Mouse (Mus musculus) brain, embryonic 18.5 days (tissue): ENCODE data around the gene 9230102O04Rik.

Experiments used
- DNase-seq: peaks from one replicate; pipeline ENCODE4 v3.0.0-alpha.2; 2012; ENCODE audit warnings: low read depth, low spot score

9230102O04Rik gene

GRCm38 (mm10) chr2:9888913-9889650 is at the start of gene 9230102O04Rik:
TSS of gene 9230102O04Rik (minus strand) at chr2:9889540.
- DNase-seq: no peak

GRCm38 (mm10) chr2:9935965-9936364 is 46.6 kb upstream of the 9230102O04Rik start:
- no peak for DNase-seq

GRCm38 (mm10) chr2:9926905-9927283 is 37.6 kb upstream of the 9230102O04Rik start:
- DNase-seq: no peak

GRCm38 (mm10) chr2:9926194-9926904 is 37.0 kb upstream of the 9230102O04Rik start:
- no peak for DNase-seq

GRCm38 (mm10) chr2:9918691-9919471 is 29.5 kb upstream of the 9230102O04Rik start:
- DNase-seq: no peak

- DNase-seq: no peak
Measured at GRCm38 (mm10) chr2:9917602-9918001, 28.3 kb upstream of the 9230102O04Rik start.

- no peak for DNase-seq
Measured at GRCm38 (mm10) chr2:9905995-9906394, 16.7 kb upstream of the 9230102O04Rik start.

- no peak for DNase-seq
Measured at GRCm38 (mm10) chr2:9903854-9904560, 14.7 kb upstream of the 9230102O04Rik start.

- DNase-seq: no peak
Measured at GRCm38 (mm10) chr2:9897846-9898245, 8.5 kb upstream of the 9230102O04Rik start.

- no peak for DNase-seq
Measured at GRCm38 (mm10) chr2:9896097-9896770, 6.9 kb upstream of the 9230102O04Rik start.

GRCm38 (mm10) chr2:9894836-9895593 is 5.7 kb upstream of the 9230102O04Rik start:
- no peak for DNase-seq

GRCm38 (mm10) chr2:9893272-9893953 is 4.1 kb upstream of the 9230102O04Rik start:
- no peak for DNase-seq

GRCm38 (mm10) chr2:9892541-9892940 is 3.2 kb upstream of the 9230102O04Rik start:
- DNase-seq: no peak

- DNase-seq: no peak
Measured at GRCm38 (mm10) chr2:9890906-9891305, 1.6 kb upstream of the 9230102O04Rik start.

- DNase-seq: no peak
Measured at GRCm38 (mm10) chr2:9890251-9890650, 911 bp upstream of the 9230102O04Rik start.

- DNase-seq: no peak
Measured at GRCm38 (mm10) chr2:9889651-9890183, 377 bp upstream of the 9230102O04Rik start, which contains the start of gene Gata3. TSS of gene Gata3 (minus strand) at chr2:9890034.

- no peak for DNase-seq
Measured at GRCm38 (mm10) chr2:9887636-9888035, 1.7 kb downstream of the 9230102O04Rik start.

- no peak for DNase-seq
Measured at GRCm38 (mm10) chr2:9886921-9887610, 2.3 kb downstream of the 9230102O04Rik start.

- no peak for DNase-seq
Measured at GRCm38 (mm10) chr2:9886031-9886430, 3.3 kb downstream of the 9230102O04Rik start.
